Comparison of ENCODE assay signal across 9 mouse cellular contexts in genomic region chr6:86547228-86547755, GRCm38 (mm10). TPM values are rescaled to one million over a fixed set of nuclear protein-coding genes. Genes with fewer than 3 reads are reported as not detected.
DNase-seq lines count a peak whose midpoint lies in the region; ATAC-seq and TF ChIP-seq lines count a peak whose summit lies in the region.
"Had no signal": no experiment of that assay in that cellular context is flagged by ENCODE, and none has a peak within 500 bp of the region (broad histone marks: within the 10 kb centered on the region; RNA-seq: fewer than 3 reads in every experiment).

No protein-coding gene starts in this region.

- no peak for TF ChIP-seq POLR2A in kidney, adult 2 months (IDR thresholded peaks at IDR 0.05; ENCODE audit: low read depth, low read length)
- no peak for TF ChIP-seq POLR2A in cerebellum, adult 2 months (IDR thresholded peaks at IDR 0.05; ENCODE audit: borderline replicate concordance, insufficient read depth, low read length)

- DNase-seq in kidney, adult 2 months = no peak
- DNase-seq in kidney, postnatal 36 days = no peak
- peak; percentile 25 for DNase-seq in CD4-positive helper T cell, adult 2 months (ENCODE audit: low read depth, low spot score)
- no peak for DNase-seq in liver, embryonic 14.5 days (ENCODE audit: low read depth in 3 of 3, low spot score in 3 of 3)
- no peak for DNase-seq in cerebellum, adult 2 months
- DNase-seq in adrenal gland, adult 2 months = no peak
- no peak for DNase-seq in urinary bladder, postnatal 4 days (ENCODE audit: low spot score in 2 of 2)
- DNase-seq: layer of hippocampus, postnatal 36 days had no signal

- TF ChIP-seq CTCF in kidney, adult 2 months (conservative IDR thresholded peaks at IDR 0.05; ENCODE audit: insufficient read depth, insufficient read length, low read depth, low read length) = no peak
- TF ChIP-seq CTCF in liver, embryonic 14.5 days (IDR thresholded peaks at IDR 0.05; ENCODE audit: low read depth) = no peak
- TF ChIP-seq CTCF in cerebellum, adult 2 months (IDR thresholded peaks at IDR 0.05; ENCODE audit: borderline replicate concordance, insufficient read depth, low read depth, low read length) = no peak

- no peak for TF ChIP-seq EP300 in liver, embryonic 14.5 days (IDR thresholded peaks at IDR 0.05; ENCODE audit: low read depth)

- 0 out of 2 replicates have a peak overlapping the region, but pooled peaks have one; percentile 29 for H3K27ac ChIP-seq in kidney, adult 2 months (ENCODE audit: insufficient read depth, low read depth, low read length)
- peak overlapping the region; percentile 93 for H3K27ac ChIP-seq in liver, embryonic 14.5 days
- H3K27ac ChIP-seq in cerebellum, adult 2 months (ENCODE audit: insufficient read depth, low read length) = no peak overlapping the region

- peak overlapping the region; percentile 65 for H3K9ac ChIP-seq in liver, embryonic 14.5 days (replicated peaks)

- H3K27me3 ChIP-seq in kidney, adult 2 months (replicated peaks; ENCODE audit: control insufficient read depth, insufficient read depth, low read length) = no peaks in the 10 kb centered on the region
- H3K27me3 ChIP-seq in liver, embryonic 14.5 days (ENCODE audit: control insufficient read depth, insufficient read depth, low read length) = no peaks in the 10 kb centered on the region
- H3K27me3 ChIP-seq in cerebellum, adult 2 months (ENCODE audit: control insufficient read depth, insufficient read depth, low read length) = no peaks in the 10 kb centered on the region

- H3K9me3 ChIP-seq in liver, embryonic 14.5 days (ENCODE audit: control insufficient read depth, low read length) = no peaks in the 10 kb centered on the region

- 76% methylated on average over 1 of the region's 1 CpGs for WGBS in kidney, adult 2 months
- 83% methylated on average over 1 of the region's 1 CpGs for WGBS in liver, embryonic 14.5 days (ENCODE audit: insufficient replicate concordance)
- WGBS in cerebellum, adult 2 months = 90% methylated on average over 1 of the region's 1 CpGs

- peaks cover 4% of the 10 kb centered on the region; the same call in 1 of the 2 replicates for H3K4me1 ChIP-seq in kidney, adult 2 months (ENCODE audit: control insufficient read depth, insufficient read depth, low read length)
- peaks cover 16 to 18% of the 10 kb centered on the region in 2 experiments for H3K4me1 ChIP-seq in liver, embryonic 14.5 days (replicated peaks; ENCODE audit: control insufficient read depth in 2 of 2, insufficient read depth in 2 of 2, low read length in 1 of 2)
- H3K4me1 ChIP-seq in cerebellum, adult 2 months (ENCODE audit: control insufficient read depth, insufficient read depth, low read length) = no peaks in the 10 kb centered on the region

- peak; percentile 39 for ATAC-seq in activated CD4-positive, CD25-positive, alpha-beta regulatory T cell, adult 4 months
- no peak; the same call in 1 of the 2 replicates for ATAC-seq in liver, embryonic 14.5 days (ENCODE audit: insufficient read depth)

- no peak overlapping the region for H3K4me3 ChIP-seq in kidney, adult 2 months (ENCODE audit: insufficient read depth, low read depth, low read length)
- H3K4me3 ChIP-seq in liver, embryonic 14.5 days (ENCODE audit: insufficient read depth in 1 of 2, low read depth in 2 of 2, low read length in 2 of 2) = peak overlapping the region in 1 of 2 experiments; percentile 38; a peak in 2 of 4 replicates
- H3K4me3 ChIP-seq in cerebellum, adult 2 months (replicated peaks; ENCODE audit: insufficient read depth, low read depth, low read length) = no peak overlapping the region

- H3K36me3 ChIP-seq in kidney, adult 2 months (ENCODE audit: control insufficient read depth, insufficient read depth, low read length) = no peaks in the 10 kb centered on the region; the same call in 1 of the 2 replicates
- H3K36me3 ChIP-seq in liver, embryonic 14.5 days (replicated peaks; ENCODE audit: control insufficient read depth, insufficient read depth, low read depth) = peaks cover 9% of the 10 kb centered on the region

- peak overlapping the region; percentile 63 for H3K4me2 ChIP-seq in liver, embryonic 14.5 days (ENCODE audit: low read depth)

RNA-seq across cellular contexts. Expression of gene Pcbp1, which starts 21.2 kb away (rescaled TPM):
- polyA plus RNA-seq in kidney, adult 2 months (2012; rRNA removed) = 165 and 166 TPM in 2 replicates
- polyA plus RNA-seq in activated CD4-positive, CD25-positive, alpha-beta regulatory T cell, adult 4 months (2017; shearing (Covaris generic)) = 10 to 100 TPM; 35.3 to 39.2 TPM
- 124 and 136 TPM in 2 replicates for polyA plus RNA-seq in liver, embryonic 14.5 days (2012; rRNA removed)
- 188 and 220 TPM in 2 replicates for polyA plus RNA-seq in liver, embryonic 14.5 days (2014; fragmentation: Nextera tagmentation; extraction: Ambion mirVana)
- polyA plus RNA-seq in cerebellum, adult 2 months (2012; rRNA removed) = 179 and 186 TPM in 2 replicates
- 100 to 1,000 TPM; 320 to 331 TPM for total RNA-seq in adrenal gland, adult 2 months (2021)
- 379 and 483 TPM in 2 replicates for polyA plus RNA-seq in adrenal gland, adult 2 months (2012; rRNA removed)
